Mouse (Mus musculus) cerebellum, adult (tissue): ENCODE results near the gene Poc1a.

Experiments used
- ATAC-seq: cut with Nextera tagmentation; 2 replicates; pipeline ENCODE4 v1.9.2; 2017; ENCODE audit warnings: mild to moderate bottlenecking, moderate library complexity, mixed read lengths; ENCODE audit not compliant: insufficient number of reproducible peaks, low FRiP score, low TSS enrichment

Poc1a gene

GRCm38 (mm10) chr9:106359297-106359696 lies 78.4 kb downstream of the Poc1a start:
- ATAC-seq: no peak

DNA sequence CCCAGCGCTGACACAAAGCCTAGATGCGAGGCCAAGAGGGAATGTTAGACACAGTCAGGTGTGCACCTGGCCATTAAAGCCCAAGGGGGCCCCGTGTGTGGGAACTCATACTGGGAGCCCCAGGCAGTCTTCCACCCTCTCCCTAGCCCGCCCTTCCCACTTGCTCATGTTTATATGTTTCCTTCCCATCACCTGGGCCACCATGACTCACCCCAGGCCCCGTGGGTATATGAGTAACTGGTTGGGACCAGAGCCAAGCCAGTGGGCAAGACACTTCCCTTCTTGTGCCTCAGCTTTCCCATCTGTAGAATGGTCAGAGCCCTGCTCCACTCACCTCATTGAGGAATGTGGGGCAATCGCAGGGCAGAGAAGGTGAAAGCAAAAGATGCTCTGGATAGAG lies 80.3 kb downstream of the Poc1a start:
- ATAC-seq: no peak

DNA sequence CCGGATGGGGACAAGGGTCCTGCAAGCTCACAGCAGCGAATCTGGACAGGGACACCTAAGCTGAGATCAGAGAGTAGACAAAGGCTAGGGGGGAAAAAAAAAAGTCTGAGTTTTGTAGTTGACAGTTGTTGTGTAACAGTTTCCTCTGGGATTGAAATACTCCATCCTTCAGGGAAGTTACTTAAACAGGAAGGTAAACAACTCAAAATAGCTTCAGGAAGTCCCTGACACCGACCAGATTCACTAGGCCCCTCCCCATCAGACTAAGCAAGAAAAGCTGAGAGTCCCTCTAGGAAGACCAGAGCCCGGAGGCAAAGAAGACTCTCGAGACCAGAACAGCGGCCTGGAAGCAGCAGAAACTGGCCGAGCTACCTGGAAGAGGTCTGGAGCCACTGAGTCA lies 84.5 kb downstream of the Poc1a start:
- no peak for ATAC-seq

GRCm38 (mm10) chr9:106366188-106366587 lies 85.3 kb downstream of the Poc1a start:
- ATAC-seq: no peak

DNA sequence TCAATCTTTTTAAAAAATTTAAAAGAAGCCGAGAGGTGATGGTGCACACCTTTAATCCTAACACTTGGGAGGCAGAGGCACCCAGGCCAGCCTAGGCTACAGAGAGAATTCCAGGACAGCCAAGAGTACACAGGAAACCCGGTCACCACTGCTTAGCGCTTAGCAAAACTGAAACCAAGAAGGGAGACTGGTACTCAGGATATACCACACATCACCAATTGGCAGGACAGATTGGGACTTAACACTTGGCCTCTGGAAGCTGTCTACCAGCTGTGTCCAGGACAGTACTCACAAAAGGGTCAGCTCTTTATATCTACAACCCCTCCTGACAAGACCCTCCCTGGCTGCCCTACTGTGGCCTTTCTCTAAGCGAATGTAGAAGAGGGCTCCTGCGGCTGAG lies 86.1 kb downstream of the Poc1a start:
- ATAC-seq: no peak

DNA sequence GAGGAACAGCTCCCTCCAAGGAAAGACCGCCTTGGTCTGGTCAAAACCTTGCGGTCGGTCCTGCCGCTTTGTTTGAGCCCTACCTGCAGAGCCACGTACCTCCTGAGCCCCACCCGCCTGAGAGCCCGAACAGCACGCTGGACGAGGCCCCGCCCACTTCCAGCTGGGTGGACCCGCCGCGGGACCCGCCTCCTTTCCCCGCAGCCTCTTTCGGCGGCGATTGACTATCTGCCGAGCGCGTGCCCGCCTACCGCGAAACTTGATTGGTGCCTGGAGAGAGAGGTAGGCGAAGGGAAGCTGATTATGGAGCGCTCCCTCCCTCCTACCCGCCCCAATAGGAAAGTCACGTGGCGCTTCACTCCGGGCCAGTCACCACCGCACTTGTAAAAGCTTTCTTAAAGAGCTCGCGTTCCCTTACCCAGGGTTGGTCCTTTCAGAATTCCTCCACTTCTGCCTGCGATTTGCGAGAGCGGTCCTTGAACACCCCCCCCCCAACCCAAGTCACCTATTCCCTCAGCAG lies 86.8 kb downstream of the Poc1a start:
- ATAC-seq: peak; percentile 89

GRCm38 (mm10) chr9:106368112-106368717 lies 87.4 kb downstream of the Poc1a start, which contains the start of gene Dusp7:
Gene Dusp7 (plus strand): TSS chr9:106368632.
- ATAC-seq: peak; percentile 56

GRCm38 (mm10) chr9:106368831-106369501 lies 88.1 kb downstream of the Poc1a start:
- ATAC-seq: peak; percentile 12; the same call in 1 of the 2 replicates

GRCm38 (mm10) chr9:106369801-106370485 lies 89.1 kb downstream of the Poc1a start:
- no peak for ATAC-seq

DNA sequence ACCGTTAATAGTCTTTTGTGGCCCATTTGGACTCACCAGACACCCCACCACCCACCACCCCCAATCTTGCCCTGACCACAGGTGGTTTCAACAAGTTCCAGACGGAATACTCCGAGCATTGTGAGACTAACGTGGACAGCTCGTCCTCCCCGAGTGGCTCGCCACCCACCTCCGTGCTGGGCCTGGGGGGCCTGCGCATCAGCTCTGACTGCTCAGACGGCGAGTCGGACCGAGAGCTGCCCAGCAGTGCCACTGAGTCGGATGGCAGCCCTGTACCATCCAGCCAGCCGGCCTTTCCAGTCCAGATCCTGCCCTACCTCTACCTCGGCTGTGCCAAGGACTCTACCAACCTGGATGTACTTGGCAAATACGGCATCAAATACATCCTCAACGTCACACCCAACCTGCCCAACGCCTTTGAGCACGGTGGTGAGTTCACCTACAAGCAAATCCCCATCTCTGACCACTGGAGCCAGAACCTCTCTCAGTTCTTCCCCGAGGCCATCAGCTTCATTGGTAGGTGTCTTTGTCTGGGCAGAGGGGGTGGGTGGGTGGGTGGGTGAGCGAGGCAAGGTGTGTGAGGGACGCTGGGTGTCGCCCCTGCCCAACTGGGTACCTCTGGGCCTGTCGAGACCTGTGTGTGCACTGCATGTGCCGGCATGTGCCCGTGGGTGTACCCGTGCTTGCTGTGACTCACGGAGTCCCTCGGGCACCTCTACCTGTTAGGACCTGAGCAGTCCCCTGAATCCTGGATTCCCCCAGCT lies 89.9 kb downstream of the Poc1a start:
- ATAC-seq: no peak

- ATAC-seq: no peak
Observed at GRCm38 (mm10) chr9:106371384-106371671, 90.5 kb downstream of the Poc1a start.

- ATAC-seq: no peak
Observed at GRCm38 (mm10) chr9:106371776-106372175, 90.9 kb downstream of the Poc1a start.

DNA sequence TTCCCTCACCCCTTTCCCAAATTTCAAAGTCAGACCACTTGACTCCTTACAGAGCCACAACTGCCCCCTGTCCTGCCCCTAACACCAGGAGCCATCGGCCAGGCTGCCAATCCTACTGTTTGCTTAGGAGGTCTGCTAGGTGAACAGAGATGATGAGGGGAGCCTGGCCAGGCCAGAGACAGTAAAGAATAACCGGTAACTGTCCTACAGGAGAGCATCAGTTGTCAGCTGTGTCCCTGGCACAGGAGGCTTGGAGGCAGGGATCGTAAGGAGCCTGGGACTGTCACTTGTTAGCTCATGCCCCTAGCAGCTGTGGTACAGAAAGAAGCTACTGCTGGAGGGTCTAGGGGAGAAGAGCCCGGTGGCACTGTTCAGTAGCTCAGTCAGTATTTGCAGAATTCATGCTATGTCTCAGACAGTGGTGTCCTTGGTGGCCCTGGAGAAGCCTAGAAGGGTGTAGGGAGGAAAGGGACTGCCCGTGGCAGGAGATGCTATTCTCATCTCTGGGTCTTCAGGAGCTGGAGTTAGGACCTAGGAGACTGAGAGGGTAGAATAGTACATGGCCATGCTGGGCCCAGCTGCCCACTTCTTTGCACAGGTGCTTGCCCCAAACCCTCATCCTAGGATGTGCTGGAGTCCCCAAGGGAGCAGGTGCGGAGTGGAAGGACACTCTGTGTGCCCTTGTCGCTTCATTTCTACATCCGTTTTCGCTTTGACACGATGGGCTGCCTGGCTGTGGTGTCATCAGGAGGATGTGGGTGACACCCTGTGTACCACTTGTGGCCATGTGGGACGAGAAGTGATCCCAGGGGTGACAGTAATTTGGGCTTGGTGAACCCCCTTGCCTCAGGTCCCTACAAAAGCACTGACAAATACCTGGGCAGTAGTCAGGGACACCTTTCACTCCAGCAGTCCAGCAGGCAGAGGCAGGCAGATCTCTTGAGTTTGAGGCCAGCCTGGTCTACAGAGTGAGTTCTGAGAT lies 91.9 kb downstream of the Poc1a start:
- no peak for ATAC-seq

- no peak for ATAC-seq
Observed at GRCm38 (mm10) chr9:106373973-106374372, 93.1 kb downstream of the Poc1a start.

DNA sequence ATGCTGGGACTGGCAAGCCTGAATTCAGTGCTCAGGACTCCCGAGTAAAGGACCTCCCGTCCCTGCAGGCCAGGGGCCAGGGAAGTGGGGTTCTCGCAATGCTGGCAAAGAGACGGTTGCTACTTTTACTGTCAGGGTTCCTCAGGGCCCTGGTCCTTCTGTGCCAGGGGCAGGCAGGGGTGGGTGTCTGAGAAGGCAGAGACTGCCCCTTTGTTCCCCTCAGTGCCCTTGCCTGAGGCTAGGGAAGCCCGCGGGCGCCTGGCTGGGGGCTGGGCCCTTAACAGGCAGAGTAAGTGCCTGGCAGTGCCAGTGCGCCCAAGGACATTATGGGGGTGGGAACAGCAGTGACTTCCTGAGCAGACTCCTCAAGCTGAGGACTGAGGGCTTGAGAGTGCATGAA lies 96.4 kb downstream of the Poc1a start:
- ATAC-seq: no peak

DNA sequence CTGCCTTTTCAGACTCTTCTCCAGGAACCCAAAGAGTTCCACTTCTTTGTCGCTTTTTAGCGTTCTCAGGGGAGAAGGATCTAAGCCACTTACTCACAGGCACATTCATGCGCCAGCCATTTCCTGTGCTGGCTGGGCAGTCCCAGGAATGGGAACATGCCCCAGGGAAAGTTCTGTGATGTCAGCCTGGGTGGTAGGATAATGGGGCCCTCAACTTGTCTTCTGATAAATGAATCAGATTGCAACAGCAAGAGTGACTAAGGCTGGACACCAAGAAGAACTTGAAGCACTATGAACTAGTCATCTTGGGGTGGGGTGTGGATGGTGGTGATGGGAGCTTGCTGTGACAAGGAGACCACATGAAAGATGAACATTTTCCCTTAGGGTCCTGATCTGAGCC lies 97.2 kb downstream of the Poc1a start:
- ATAC-seq: no peak

- ATAC-seq: no peak
Observed at GRCm38 (mm10) chr9:106378753-106379152, 97.9 kb downstream of the Poc1a start.

DNA sequence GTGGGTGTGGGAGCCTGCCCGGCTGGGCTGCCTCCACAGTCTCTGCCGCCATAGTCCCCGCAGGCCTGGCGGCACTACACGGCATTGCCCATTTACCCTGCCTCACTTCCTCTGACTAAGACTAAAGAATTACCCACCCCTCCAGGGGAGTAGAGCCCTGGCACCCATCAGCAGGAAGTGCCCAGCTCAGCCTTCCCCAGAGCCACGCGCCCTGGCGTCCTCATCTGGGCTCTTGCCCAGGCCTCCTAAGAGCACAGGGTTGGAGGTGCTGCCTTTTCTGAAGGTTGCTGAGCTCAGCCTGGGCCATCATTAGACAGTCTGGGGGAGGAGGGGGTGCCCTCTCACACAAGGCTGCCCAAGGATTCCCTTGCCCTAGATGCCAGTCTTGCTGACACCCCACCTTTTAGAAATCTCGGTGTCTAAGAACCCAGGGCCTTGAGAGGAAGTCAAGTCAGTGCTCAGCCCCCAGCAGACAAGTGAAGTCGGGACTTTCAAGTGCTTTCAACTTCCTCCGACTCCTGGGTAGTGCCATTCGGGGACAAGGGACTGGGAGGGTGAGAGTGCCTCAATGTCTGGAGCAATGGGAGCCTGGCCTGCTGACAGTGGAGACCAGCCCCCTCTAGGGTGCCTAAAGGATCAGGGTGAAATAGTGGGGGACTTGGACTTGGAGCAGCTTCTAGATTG lies 105.5 kb downstream of the Poc1a start:
- no peak for ATAC-seq

- no peak for ATAC-seq
Observed at GRCm38 (mm10) chr9:106392828-106393527, 112.1 kb downstream of the Poc1a start.
